Mouse (Mus musculus) A20 (cell line): ENCODE measurements around the gene Mief2.

ENCODE experiments used
- DNase-seq: peaks from one replicate; pipeline ENCODE4 v3.0.0-alpha.2; 2011; ENCODE audit warnings: low read depth, low spot score

The Mief2 gene

GRCm38 (mm10) chr11:60719263-60719662, 8.9 kb upstream of the Mief2 start:
- no peak for DNase-seq

DNA sequence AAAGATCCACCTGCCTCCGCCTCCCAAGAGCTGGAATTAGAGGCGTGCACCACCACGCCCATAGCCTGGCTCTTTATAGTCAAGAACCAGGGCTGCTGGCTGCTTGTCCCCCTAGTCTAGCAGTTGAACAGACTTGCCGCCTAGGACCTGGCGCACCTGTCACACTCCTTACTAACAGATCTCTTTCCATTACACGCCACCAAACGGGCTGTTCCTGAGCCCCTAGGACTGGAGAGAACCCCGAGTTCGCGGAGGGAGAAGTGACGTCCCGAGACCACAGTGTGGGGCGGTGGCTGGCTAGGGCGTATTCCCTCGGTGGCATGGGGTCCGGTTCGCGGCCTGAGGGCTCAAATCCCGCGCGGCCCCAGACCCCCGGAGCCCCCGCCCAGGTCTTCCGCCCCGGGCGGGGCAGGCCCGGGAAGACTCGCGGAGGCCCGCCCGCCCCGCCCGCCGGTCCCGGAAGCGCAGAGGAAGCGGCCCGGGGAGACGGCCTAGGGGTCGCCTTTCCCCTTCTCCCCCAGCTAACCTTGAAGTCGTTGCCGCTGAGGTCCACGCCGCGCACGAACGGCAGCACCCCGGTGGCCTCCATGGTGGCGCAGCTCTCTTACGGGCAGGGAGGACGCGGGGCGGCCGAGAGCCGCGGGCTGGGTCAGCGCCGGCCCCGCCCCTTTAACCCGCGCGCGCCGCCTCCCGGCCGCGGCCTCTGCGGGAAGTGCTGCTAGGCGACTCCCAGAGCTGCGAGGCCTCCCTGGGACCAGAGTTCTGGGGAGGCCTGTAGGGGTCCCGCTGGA, 1.4 kb upstream of the Mief2 start, which contains the start of gene Flii:
TSS of gene Flii (minus strand) at position 663 of the 791 bp plus-strand sequence.
- DNase-seq: peak; percentile 90

GRCm38 (mm10) chr11:60727392-60728140, 632 bp upstream of the Mief2 start:
- DNase-seq: no peak

DNA sequence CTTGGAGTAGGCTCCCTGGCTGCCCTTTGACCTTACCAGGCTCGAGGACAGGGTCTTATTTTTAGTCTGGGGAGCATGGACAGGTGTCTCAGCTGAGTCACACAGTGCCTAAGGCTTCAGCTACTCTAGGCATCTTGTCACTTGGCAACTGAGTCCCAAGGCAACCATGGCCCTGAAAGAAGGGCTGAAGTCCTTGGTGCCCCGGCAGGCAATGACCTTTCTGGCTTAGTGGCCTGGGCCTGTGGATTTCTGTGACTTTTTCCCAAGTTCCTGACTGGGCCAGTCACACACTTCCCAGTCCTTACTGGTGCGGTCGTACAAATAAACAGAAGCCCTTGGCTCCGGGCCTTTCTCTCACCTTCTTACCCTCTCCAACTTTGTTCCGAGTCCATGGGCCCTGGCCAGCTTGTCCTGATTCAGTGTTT, 1.0 kb downstream of the Mief2 start:
- no peak for DNase-seq

- DNase-seq: no peak
Observed at GRCm38 (mm10) chr11:60730169-60730568, 2.0 kb downstream of the Mief2 start.

DNA sequence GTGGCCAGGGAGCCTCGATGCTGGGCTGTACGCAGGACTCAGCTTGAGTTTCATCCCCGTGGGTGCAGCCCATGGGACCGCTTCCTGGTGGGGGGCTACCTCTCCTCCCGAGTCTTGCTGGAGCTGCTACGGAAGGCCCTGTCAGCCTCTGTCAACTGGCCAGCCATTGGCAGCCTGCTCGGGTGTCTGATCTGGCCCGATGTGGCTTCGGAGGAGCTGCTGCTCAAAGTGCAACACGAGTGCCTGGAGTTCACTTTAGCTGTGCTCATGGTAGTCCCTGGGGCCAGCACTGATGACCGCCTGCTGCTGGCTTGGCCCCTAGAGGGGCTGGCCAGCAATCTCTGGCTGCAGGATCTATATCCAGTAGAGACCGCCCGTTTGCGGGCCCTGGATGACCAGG, 3.1 kb downstream of the Mief2 start:
- DNase-seq: no peak

- no peak for DNase-seq
Observed at GRCm38 (mm10) chr11:60734206-60734605, 6.0 kb downstream of the Mief2 start.

GRCm38 (mm10) chr11:60735191-60735590, 7.0 kb downstream of the Mief2 start:
- peak; percentile 24 for DNase-seq

DNA sequence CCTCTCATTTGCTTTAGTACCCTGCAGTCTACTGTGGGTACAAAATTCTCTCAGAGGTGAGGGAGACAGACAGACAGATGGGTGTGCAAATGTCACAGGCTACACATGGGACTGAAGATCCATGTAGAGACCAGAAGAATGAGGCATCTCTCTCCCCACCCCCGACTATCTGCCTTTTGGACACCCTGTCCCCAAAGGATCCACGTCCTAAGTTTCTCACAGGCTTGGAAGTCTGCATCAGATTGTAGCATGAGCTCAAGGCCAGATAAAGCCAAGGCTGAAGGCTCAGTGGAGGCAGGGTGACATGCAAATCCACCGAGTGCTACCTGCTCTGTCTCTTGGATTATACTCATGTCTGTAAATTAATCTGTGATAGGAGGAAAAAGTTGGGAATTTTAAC, 8.3 kb downstream of the Mief2 start:
- DNase-seq: no peak

DNA sequence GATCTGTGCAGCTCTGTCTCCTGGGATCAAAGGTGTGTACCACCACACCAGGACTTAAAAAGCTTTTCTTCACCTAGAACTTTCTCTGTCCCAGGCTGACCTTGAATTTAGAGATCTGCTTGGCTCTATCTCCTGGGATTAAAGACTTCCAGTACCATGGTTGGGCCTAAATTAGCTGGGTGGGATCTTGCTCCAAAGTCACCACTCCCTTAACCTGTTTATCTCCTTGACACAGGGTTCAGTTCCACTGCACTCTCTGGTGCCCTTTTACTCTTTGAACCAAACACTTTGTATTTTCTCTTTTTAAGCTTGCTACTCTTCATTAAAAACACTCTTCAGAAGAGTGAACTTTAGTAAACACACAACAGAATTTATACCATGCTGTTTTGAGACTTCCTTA, 9.3 kb downstream of the Mief2 start:
- no peak for DNase-seq

DNA sequence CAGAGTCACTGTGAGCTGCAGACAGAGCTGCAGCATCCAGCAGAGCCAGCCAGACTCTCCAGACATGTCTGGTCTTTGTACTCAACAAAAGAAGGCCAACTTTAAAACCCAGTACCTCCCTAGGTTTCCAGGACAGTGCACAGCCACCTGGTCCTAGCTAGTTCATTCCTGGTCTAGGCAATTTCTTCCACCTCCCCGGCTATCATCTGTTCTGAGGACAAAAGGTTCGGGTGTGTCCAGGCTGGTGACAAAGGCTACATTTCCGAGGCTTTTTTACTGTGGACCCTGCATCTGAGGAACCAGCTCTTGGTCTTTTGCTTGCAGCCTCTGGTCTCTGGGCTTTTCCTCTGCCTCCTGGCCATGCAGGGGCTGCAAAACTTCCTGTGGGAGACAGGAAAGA, 12.1 kb downstream of the Mief2 start:
- DNase-seq: no peak

- DNase-seq: no peak
Observed at GRCm38 (mm10) chr11:60755570-60755969, 27.4 kb downstream of the Mief2 start.

GRCm38 (mm10) chr11:60761681-60762080, 33.5 kb downstream of the Mief2 start:
- DNase-seq: peak; percentile 58

DNA sequence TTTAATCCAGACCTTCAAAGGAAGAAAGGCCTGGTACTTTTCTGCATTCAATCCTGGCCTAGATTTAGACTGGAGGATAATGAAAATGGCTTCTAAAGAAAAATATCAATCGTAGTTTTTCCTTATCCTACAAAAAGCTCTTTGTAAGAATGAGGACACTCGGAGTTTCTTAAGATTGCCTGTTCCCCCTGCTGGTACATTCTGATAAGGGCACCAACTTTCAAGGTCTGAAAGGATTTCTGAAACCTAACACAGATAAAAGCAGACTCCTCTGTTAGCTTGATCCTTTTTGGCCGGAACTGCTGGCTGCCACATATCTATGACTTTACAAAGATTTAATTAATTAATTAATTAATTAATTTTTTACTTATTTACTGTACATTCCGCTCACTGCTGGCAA, 38.8 kb downstream of the Mief2 start:
- DNase-seq: no peak

GRCm38 (mm10) chr11:60769322-60769721, 41.1 kb downstream of the Mief2 start:
- peak; percentile 85 for DNase-seq

DNA sequence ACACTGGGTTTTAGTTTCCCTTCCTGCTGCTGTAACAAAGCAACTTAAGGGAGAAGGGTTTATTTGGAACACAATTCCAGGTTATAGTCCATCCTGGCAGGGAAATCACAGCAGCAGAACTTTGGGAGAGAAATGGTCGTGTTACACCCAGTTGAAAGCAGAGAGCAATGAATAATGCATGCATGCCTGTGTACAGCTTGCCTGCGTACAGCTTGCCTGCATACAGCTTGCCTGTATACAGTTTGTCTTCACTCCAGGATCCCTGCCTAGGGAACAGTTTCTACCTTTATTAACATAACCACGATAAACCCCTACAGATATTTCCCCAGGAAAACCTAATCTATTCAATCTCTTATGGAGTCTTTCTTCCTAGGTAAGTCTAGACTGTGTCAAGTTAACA, 42.6 kb downstream of the Mief2 start:
- no peak for DNase-seq

- peak; percentile 52 for DNase-seq
Observed at GRCm38 (mm10) chr11:60772161-60772560, 44.0 kb downstream of the Mief2 start.

- no peak for DNase-seq
Observed at GRCm38 (mm10) chr11:60774158-60774689, 46.0 kb downstream of the Mief2 start.

DNA sequence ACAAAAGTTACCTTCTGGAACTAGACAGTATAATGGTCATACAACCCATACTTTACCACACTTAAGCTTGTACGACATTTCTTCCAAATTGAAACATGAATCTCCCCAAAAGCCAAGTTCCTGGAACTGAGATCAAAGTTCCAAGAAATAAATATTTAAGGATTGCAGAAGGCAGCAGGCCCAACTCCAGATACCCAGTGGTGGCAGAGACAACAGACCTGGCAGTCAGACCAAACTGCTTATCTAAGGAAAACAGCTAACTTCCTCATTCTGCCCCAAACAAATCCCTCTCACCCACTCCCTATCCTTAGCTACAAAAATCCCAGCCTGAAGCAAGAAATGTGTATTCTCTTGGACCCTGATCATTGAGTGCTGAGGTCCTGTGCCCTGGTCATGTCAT, 46.6 kb downstream of the Mief2 start:
- DNase-seq: peak; percentile 44

DNA sequence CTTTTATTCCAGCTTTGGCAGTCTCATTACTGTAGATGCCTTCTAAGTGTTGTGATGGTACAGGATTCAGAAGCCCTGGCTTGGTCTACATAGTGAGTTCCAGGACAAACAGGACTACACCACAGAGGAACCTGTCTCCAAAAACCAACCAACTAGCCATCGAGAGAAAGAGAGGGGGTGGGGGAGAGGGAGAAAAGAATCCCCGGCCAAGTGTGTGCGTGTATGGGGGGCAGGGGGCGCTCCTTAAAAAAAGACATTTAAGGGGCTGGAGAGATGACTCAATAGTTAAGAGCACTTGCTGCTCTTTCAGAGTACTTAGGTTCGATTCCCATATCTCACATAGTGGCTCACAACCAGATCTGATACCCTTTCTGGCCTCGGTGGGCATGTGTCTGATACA, 47.4 kb downstream of the Mief2 start:
- peak; percentile 58 for DNase-seq

GRCm38 (mm10) chr11:60776107-60776828, 48.1 kb downstream of the Mief2 start:
- no peak for DNase-seq
